Mouse (Mus musculus): ENCODE measurements at regions not wholly inside any gene's neighbourhood (a gene's known extent, or its start where the extent isn't known, plus 50 kb on each side); places are given as distances from the start of the nearest gene placed in this dataset.

DNA sequence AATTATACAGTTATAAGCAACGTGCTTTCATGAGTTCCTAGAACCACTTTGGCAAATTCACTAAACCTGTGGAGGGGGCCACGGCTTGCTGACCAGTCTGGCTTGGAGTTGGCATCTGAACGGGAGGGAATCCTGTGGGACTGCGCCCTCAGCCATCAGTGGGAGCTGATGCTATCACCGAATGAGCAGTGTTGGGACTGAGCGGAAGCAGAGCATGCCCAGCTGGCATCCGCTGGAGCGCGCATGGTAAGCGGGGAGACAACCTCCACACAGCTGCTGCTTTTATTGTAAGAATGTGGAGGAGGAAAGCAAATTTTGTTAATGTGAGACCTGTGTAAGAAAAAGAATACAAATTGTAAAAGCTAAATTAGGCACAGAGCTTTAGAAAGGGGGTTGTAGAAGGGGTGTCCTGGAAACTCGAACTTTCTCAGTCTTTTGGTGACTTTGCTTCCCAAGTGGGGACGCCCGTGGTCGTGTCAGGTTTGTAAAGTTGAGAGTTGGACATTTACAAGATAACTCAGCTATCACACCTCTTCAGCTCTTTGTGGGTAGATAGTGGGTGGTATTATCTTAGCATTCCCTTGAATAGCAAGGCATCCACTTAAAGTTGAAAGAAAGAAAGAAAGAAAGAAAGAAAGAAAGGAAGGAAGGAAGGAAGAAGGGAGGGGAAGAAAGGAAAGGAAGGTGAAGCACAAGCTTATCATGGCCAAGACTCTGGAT lies 142.2 kb downstream of the Qrsl1 start:
- H3K4me1 ChIP-seq (ENCODE audit: insufficient read depth, low read depth, low read length) = peaks cover 38% of the 10 kb centered on the region
- no peak for TF ChIP-seq TAL1 (conservative IDR thresholded peaks at IDR 0.05; ENCODE audit: low read depth, low read length)
- ATAC-seq (ENCODE audit: extremely low read depth, insufficient number of reproducible peaks, low FRiP score, poor library complexity, severe bottlenecking) = no peak
- H3K4me3 ChIP-seq (ENCODE audit: low read depth, low read length) = no peak overlapping the region; the same call in 1 of the 2 replicates
- H3K36me3 ChIP-seq (replicated peaks) = no peaks in the 10 kb centered on the region
- peaks cover 4% of the 10 kb centered on the region; the same call in 1 of the 2 replicates for H3K9me3 ChIP-seq (replicated peaks)
- no peaks in the 10 kb centered on the region for H3K27me3 ChIP-seq (ENCODE audit: insufficient read depth, low read length)
- DNase-seq (ENCODE audit: low spot score) = no peak

DNA sequence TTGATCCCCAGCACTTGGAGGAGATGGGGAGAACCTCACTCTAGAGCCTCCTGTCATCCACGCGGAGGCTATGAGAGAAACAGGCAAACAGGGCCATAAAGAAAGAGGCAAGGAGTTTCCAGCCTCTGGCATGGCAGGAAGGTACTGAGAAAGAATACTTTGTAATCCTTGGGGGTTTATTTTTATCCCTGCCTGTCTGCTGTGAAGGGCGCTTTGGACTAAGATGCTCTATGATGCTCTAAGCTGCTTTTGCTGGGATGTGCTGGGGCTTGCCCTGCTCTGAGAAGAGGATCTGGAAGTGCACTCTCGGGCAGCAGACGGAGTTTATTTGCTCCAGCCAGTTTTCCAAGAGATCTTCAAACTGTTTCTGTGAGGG lies 141.7 kb downstream of the Qrsl1 start:
- H3K4me1 ChIP-seq (ENCODE audit: insufficient read depth, low read depth, low read length) = peaks cover 44% of the 10 kb centered on the region

DNA sequence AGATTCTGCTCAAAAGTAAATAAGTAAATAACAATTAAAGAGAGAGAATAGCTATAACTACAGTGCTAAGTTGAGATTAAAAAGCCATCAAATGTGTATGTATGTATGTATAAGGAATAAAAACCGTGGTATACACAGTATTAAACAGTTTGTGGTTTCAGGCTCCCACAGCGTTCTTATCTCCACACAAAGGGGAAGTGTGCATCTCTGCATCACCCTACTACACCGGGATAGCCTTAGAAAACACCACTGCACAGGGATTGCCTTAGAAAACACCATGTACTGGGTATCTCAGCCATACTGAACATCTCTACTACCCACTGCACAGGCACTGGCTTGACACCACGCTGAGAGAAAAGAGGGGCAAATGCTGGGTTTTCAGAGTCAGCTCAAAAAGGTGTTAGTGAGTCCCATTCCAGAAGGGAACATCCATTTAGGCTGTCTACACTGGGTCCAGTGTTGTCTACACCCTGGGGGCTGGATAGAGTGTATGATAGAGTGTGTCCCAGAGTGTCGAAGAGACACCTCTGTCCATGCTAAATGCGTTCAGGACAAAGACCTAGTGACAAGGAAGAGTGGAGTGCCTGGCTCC lies 139.5 kb downstream of the Qrsl1 start:
- DNase-seq (ENCODE audit: low spot score) (peak; percentile 10), ATAC-seq (ENCODE audit: extremely low read depth, insufficient number of reproducible peaks, low FRiP score, poor library complexity, severe bottlenecking) (peak; percentile 60)
- Histone ChIP-seq H3K36me3 (replicated peaks) (no peaks in the 10 kb centered on the region), H3K9me3 (replicated peaks) (peaks cover 4% of the 10 kb centered on the region; the same call in 1 of the 2 replicates), H3K4me1 (ENCODE audit: insufficient read depth, low read depth, low read length) (peaks cover 58% of the 10 kb centered on the region), H3K4me3 (ENCODE audit: low read depth, low read length) (no peak overlapping the region), H3K27me3 (ENCODE audit: insufficient read depth, low read length) (no peaks in the 10 kb centered on the region)
- TF ChIP-seq TAL1 (conservative IDR thresholded peaks at IDR 0.05; ENCODE audit: low read depth, low read length) (0 out of 2 replicates have a peak, but pooled peaks have one; percentile 15), CTCF (IDR thresholded peaks at IDR 0.05; ENCODE audit: low read depth, low read length) (no peak), POLR2AphosphoS5 (IDR thresholded peaks at IDR 0.05; ENCODE audit: insufficient replicate concordance, low read depth, low read length) (no peak), GATA2 (IDR thresholded peaks at IDR 0.05; ENCODE audit: borderline replicate concordance, low read depth, low read length) (no peak)

More for the DNA sequence above, 141.7 kb downstream of the Qrsl1 start:
- ATAC-seq (ENCODE audit: extremely low read depth, insufficient number of reproducible peaks, low FRiP score, poor library complexity, severe bottlenecking) (no peak), DNase-seq (ENCODE audit: low spot score) (no peak)
- no peak for TF ChIP-seq CTCF (IDR thresholded peaks at IDR 0.05; ENCODE audit: low read depth, low read length)
- no peak for TF ChIP-seq GATA1 (IDR thresholded peaks at IDR 0.05; ENCODE audit: borderline replicate concordance, low read length)
- no peak for TF ChIP-seq POLR2AphosphoS5 (IDR thresholded peaks at IDR 0.05; ENCODE audit: insufficient replicate concordance, low read depth, low read length)
- no peak for TF ChIP-seq GATA2 (IDR thresholded peaks at IDR 0.05; ENCODE audit: borderline replicate concordance, low read depth, low read length)
- TF ChIP-seq TAL1 (conservative IDR thresholded peaks at IDR 0.05; ENCODE audit: low read depth, low read length) = no peak
- Histone ChIP-seq H3K9me3 (replicated peaks) (peaks cover 4% of the 10 kb centered on the region; the same call in 1 of the 2 replicates), H3K4me3 (ENCODE audit: low read depth, low read length) (no peak overlapping the region), H3K27me3 (ENCODE audit: insufficient read depth, low read length) (no peaks in the 10 kb centered on the region), H3K36me3 (replicated peaks) (no peaks in the 10 kb centered on the region)

DNA sequence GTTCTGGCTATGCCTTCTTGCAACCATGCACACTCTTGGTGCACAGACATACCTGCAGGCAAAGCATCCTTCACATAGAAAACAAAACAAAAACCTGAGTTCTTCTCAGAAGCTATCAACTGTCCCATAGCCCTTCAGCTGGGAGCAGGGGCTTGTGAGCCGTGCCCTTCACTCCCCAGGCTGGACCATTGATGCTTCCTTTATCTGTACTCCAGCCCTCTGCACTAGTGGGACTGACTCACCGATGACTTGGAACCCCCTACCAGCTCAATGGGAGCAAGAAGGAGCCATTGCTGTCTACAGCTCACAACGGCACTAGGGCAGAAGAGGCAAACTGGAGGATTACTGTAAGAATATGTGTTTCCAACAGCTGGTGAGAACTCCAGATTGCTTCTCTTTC lies 137.0 kb downstream of the Qrsl1 start:
- TF ChIP-seq CTCF (IDR thresholded peaks at IDR 0.05; ENCODE audit: low read depth, low read length) (no peak), POLR2AphosphoS5 (IDR thresholded peaks at IDR 0.05; ENCODE audit: insufficient replicate concordance, low read depth, low read length) (no peak), GATA2 (IDR thresholded peaks at IDR 0.05; ENCODE audit: borderline replicate concordance, low read depth, low read length) (no peak), TAL1 (conservative IDR thresholded peaks at IDR 0.05; ENCODE audit: low read depth, low read length) (no peak), GATA1 (IDR thresholded peaks at IDR 0.05; ENCODE audit: borderline replicate concordance, low read length) (no peak)
- Histone ChIP-seq H3K4me1 (ENCODE audit: insufficient read depth, low read depth, low read length) (peaks cover 43% of the 10 kb centered on the region), H3K9me3 (replicated peaks) (peaks cover 4% of the 10 kb centered on the region; the same call in 1 of the 2 replicates), H3K27me3 (ENCODE audit: insufficient read depth, low read length) (no peaks in the 10 kb centered on the region), H3K36me3 (replicated peaks) (no peaks in the 10 kb centered on the region), H3K4me3 (ENCODE audit: low read depth, low read length) (no peak overlapping the region)
- ATAC-seq (ENCODE audit: extremely low read depth, insufficient number of reproducible peaks, low FRiP score, poor library complexity, severe bottlenecking) (no peak), DNase-seq (ENCODE audit: low spot score) (no peak)

DNA sequence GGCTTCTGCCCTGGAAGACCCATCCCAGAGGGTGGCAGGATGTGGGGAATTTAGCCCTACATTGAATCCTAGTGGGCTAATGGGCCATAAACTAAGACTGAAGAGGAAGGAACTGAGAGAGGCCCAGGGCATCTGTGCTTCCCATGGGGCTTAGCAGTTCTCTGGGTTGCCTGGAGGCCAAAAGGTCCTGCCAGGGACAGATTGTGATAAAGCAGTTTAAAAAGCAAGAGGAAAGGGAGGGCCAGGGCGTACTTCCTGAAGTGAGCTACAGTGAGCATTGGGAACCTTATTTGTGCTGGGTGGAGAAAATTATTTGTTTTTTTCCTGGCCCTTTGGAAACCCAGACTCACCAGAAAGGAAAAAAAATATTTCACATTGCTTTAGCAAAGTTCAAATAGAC lies 136.3 kb downstream of the Qrsl1 start:
- H3K9me3 ChIP-seq (replicated peaks) = peaks cover 4% of the 10 kb centered on the region; the same call in 1 of the 2 replicates
- no peak overlapping the region for H3K4me3 ChIP-seq (ENCODE audit: low read depth, low read length)
- DNase-seq (ENCODE audit: low spot score) = peak; percentile 9
- peak; percentile 41; the same call in 1 of the 2 replicates for ATAC-seq (ENCODE audit: extremely low read depth, insufficient number of reproducible peaks, low FRiP score, poor library complexity, severe bottlenecking)
- H3K4me1 ChIP-seq (ENCODE audit: insufficient read depth, low read depth, low read length) = peaks cover 37% of the 10 kb centered on the region
- no peak for TF ChIP-seq GATA1 (IDR thresholded peaks at IDR 0.05; ENCODE audit: borderline replicate concordance, low read length)
- no peak for TF ChIP-seq TAL1 (conservative IDR thresholded peaks at IDR 0.05; ENCODE audit: low read depth, low read length)
- no peak for TF ChIP-seq POLR2AphosphoS5 (IDR thresholded peaks at IDR 0.05; ENCODE audit: insufficient replicate concordance, low read depth, low read length)
- TF ChIP-seq CTCF (IDR thresholded peaks at IDR 0.05; ENCODE audit: low read depth, low read length) = no peak
- no peaks in the 10 kb centered on the region for H3K27me3 ChIP-seq (ENCODE audit: insufficient read depth, low read length)
- no peaks in the 10 kb centered on the region for H3K36me3 ChIP-seq (replicated peaks)

DNA sequence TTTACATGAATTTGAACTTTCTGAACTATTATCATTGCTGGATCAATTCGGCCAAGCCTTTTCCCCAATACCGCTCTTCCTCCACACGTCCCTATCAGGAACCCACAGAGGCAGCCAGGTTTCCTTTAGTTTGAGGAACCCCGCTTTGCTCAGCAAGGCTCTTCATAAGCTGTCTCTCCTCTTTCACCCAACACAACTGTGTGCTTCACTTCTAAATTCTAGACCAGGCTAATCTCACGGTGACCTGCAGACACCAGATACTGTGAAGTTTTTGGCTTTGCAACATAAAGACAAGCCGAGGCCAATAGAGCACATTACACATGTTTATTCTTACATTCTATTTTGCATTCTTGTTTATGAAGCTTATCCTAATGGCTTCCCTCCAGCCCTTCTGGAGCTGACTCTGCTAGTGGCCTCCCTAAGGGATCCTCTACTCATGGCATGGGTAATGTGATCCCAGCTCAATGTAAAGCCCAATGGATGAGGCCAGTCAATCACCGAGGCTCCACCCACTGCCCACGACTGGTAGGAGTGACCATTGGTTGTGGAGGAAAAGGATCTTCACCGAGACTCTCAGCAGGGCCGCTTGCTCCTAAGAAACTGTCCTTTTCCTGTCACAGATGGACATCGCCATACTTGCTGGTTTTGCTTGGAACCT lies 135.6 kb downstream of the Qrsl1 start:
- Histone ChIP-seq H3K4me3 (ENCODE audit: low read depth, low read length) (no peak overlapping the region), H3K4me1 (ENCODE audit: insufficient read depth, low read depth, low read length) (peaks cover 36% of the 10 kb centered on the region), H3K9me3 (replicated peaks) (peaks cover 4% of the 10 kb centered on the region; the same call in 1 of the 2 replicates), H3K27me3 (ENCODE audit: insufficient read depth, low read length) (no peaks in the 10 kb centered on the region), H3K36me3 (replicated peaks) (no peaks in the 10 kb centered on the region)
- no peak for DNase-seq (ENCODE audit: low spot score)
- peak; percentile 68; the same call in 1 of the 2 replicates for ATAC-seq (ENCODE audit: extremely low read depth, insufficient number of reproducible peaks, low FRiP score, poor library complexity, severe bottlenecking)
- TF ChIP-seq POLR2AphosphoS5 (IDR thresholded peaks at IDR 0.05; ENCODE audit: insufficient replicate concordance, low read depth, low read length) (no peak), CTCF (IDR thresholded peaks at IDR 0.05; ENCODE audit: low read depth, low read length) (no peak), GATA2 (IDR thresholded peaks at IDR 0.05; ENCODE audit: borderline replicate concordance, low read depth, low read length) (no peak), TAL1 (conservative IDR thresholded peaks at IDR 0.05; ENCODE audit: low read depth, low read length) (no peak), GATA1 (IDR thresholded peaks at IDR 0.05; ENCODE audit: borderline replicate concordance, low read length) (no peak)
